Mouse (Mus musculus): ENCODE measurements around the gene Atp2b4. TPM values are rescaled to one million over a fixed set of nuclear protein-coding genes. Genes with fewer than 3 reads are reported as not detected.
"Not testable (repeated sequence)": the region's sequence is repeated elsewhere in the genome, so short reads cannot be mapped to it uniquely, and the experiment has no call there.

The Atp2b4 gene
- polyA plus RNA-seq, 1 experiment from 2014 or later = 5.8 TPM

GRCm38 (mm10) chr1:133712288-133713008 lies 88.4 kb downstream of the Atp2b4 start:
- Histone ChIP-seq H3K27ac (replicated peaks; ENCODE audit: low read depth, low read length) (peak overlapping the region; percentile 40), H3K9ac (ENCODE audit: low read length) (no peak overlapping the region), H3K4me3 (ENCODE audit: low read depth, low read length) (no peak overlapping the region), H3K4me1 (ENCODE audit: control insufficient read depth, insufficient read depth, low read length) (peaks cover 24% of the 10 kb centered on the region), H3K4me2 (ENCODE audit: low read depth, severe bottlenecking) (no peak overlapping the region), H3K27me3 (ENCODE audit: control insufficient read depth, insufficient read depth, low read length) (no peaks in the 10 kb centered on the region), H3K36me3 (ENCODE audit: control insufficient read depth, insufficient read depth, low read length) (no peaks in the 10 kb centered on the region; the same call in 1 of the 2 replicates), H3K9me3 (ENCODE audit: control insufficient read depth, low read length) (no peaks in the 10 kb centered on the region)
- no peak for ATAC-seq (ENCODE audit: insufficient number of reproducible peaks, low FRiP score, low TSS enrichment, low read depth)
- 46% methylated on average over 12 of the region's 12 CpGs for WGBS
- no peak for DNase-seq (ENCODE audit: low spot score)

- no peak for DNase-seq (ENCODE audit: low spot score)
- no peak overlapping the region for H3K9ac ChIP-seq (ENCODE audit: low read length)
- no peak overlapping the region for H3K4me3 ChIP-seq (ENCODE audit: low read depth, low read length)
- WGBS = 41% methylated on average over 6 of the region's 6 CpGs
- no peak overlapping the region for H3K27ac ChIP-seq (replicated peaks; ENCODE audit: low read depth, low read length)
- H3K4me1 ChIP-seq (ENCODE audit: control insufficient read depth, insufficient read depth, low read length) = peaks cover 24% of the 10 kb centered on the region
- no peaks in the 10 kb centered on the region for H3K9me3 ChIP-seq (ENCODE audit: control insufficient read depth, low read length)
- H3K4me2 ChIP-seq (ENCODE audit: low read depth, severe bottlenecking) = no peak overlapping the region
- no peaks in the 10 kb centered on the region for H3K27me3 ChIP-seq (ENCODE audit: control insufficient read depth, insufficient read depth, low read length)
- H3K36me3 ChIP-seq (ENCODE audit: control insufficient read depth, insufficient read depth, low read length) = no peaks in the 10 kb centered on the region; the same call in 1 of the 2 replicates
- ATAC-seq (ENCODE audit: insufficient number of reproducible peaks, low FRiP score, low TSS enrichment, low read depth) = no peak
Measured at GRCm38 (mm10) chr1:133711376-133711775, 89.5 kb downstream of the Atp2b4 start.

GRCm38 (mm10) chr1:133710895-133711294 lies 89.9 kb downstream of the Atp2b4 start:
- Histone ChIP-seq H3K4me1 (ENCODE audit: control insufficient read depth, insufficient read depth, low read length) (peaks cover 24% of the 10 kb centered on the region), H3K4me2 (ENCODE audit: low read depth, severe bottlenecking) (no peak overlapping the region), H3K9ac (ENCODE audit: low read length) (no peak overlapping the region), H3K27ac (replicated peaks; ENCODE audit: low read depth, low read length) (no peak overlapping the region), H3K36me3 (ENCODE audit: control insufficient read depth, insufficient read depth, low read length) (no peaks in the 10 kb centered on the region; the same call in 1 of the 2 replicates), H3K4me3 (ENCODE audit: low read depth, low read length) (no peak overlapping the region), H3K27me3 (ENCODE audit: control insufficient read depth, insufficient read depth, low read length) (no peaks in the 10 kb centered on the region), H3K9me3 (ENCODE audit: control insufficient read depth, low read length) (no peaks in the 10 kb centered on the region)
- ATAC-seq (ENCODE audit: insufficient number of reproducible peaks, low FRiP score, low TSS enrichment, low read depth) (no peak), DNase-seq (ENCODE audit: low spot score) (no peak)
- 38% methylated on average over 6 of the region's 6 CpGs for WGBS

- Histone ChIP-seq H3K27me3 (ENCODE audit: control insufficient read depth, insufficient read depth, low read length) (no peaks in the 10 kb centered on the region), H3K27ac (replicated peaks; ENCODE audit: low read depth, low read length) (0 out of 2 replicates have a peak overlapping the region, but pooled peaks have one; percentile 47), H3K36me3 (ENCODE audit: control insufficient read depth, insufficient read depth, low read length) (no peaks in the 10 kb centered on the region; the same call in 1 of the 2 replicates), H3K9me3 (ENCODE audit: control insufficient read depth, low read length) (no peaks in the 10 kb centered on the region), H3K4me1 (ENCODE audit: control insufficient read depth, insufficient read depth, low read length) (peaks cover 24% of the 10 kb centered on the region), H3K4me2 (ENCODE audit: low read depth, severe bottlenecking) (no peak overlapping the region), H3K9ac (ENCODE audit: low read length) (no peak overlapping the region), H3K4me3 (ENCODE audit: low read depth, low read length) (no peak overlapping the region)
- DNase-seq (ENCODE audit: low spot score) = peak; percentile 55
- WGBS = 51% methylated on average over 3 of the region's 3 CpGs
- 0 out of 2 replicates have a peak, but pooled peaks have one; percentile 58 for ATAC-seq (ENCODE audit: insufficient number of reproducible peaks, low FRiP score, low TSS enrichment, low read depth)
Measured at GRCm38 (mm10) chr1:133709292-133709691, 91.5 kb downstream of the Atp2b4 start.

- H3K4me1 ChIP-seq (ENCODE audit: control insufficient read depth, insufficient read depth, low read length); H3K4me3 ChIP-seq (ENCODE audit: low read depth, low read length); H3K36me3 ChIP-seq (ENCODE audit: control insufficient read depth, insufficient read depth, low read length); H3K27me3 ChIP-seq (ENCODE audit: control insufficient read depth, insufficient read depth, low read length); H3K9me3 ChIP-seq (ENCODE audit: control insufficient read depth, low read length); ATAC-seq (ENCODE audit: insufficient number of reproducible peaks, low FRiP score, low TSS enrichment, low read depth); H3K27ac ChIP-seq (replicated peaks; ENCODE audit: low read depth, low read length); DNase-seq (ENCODE audit: low spot score); H3K4me2 ChIP-seq (ENCODE audit: low read depth, severe bottlenecking); H3K9ac ChIP-seq (ENCODE audit: low read length): not testable (repeated sequence)
- WGBS = 25% methylated on average over 1 of the region's 2 CpGs
Measured at GRCm38 (mm10) chr1:133701824-133702223, 99.0 kb downstream of the Atp2b4 start.

GRCm38 (mm10) chr1:133697935-133698620 lies 102.8 kb downstream of the Atp2b4 start:
- H3K27ac ChIP-seq (replicated peaks; ENCODE audit: low read depth, low read length) = no peak overlapping the region

GRCm38 (mm10) chr1:133695901-133696300 lies 104.9 kb downstream of the Atp2b4 start:
- 60% methylated on average over 7 of the region's 7 CpGs for WGBS
- ATAC-seq (ENCODE audit: insufficient number of reproducible peaks, low FRiP score, low TSS enrichment, low read depth) = no peak
- no peaks in the 10 kb centered on the region for H3K36me3 ChIP-seq (ENCODE audit: control insufficient read depth, insufficient read depth, low read length)
- peak overlapping the region; percentile 42; the same call in 1 of the 2 replicates for H3K27ac ChIP-seq (replicated peaks; ENCODE audit: low read depth, low read length)
- no peak overlapping the region for H3K4me3 ChIP-seq (ENCODE audit: low read depth, low read length)
- H3K9me3 ChIP-seq (ENCODE audit: control insufficient read depth, low read length) = no peaks in the 10 kb centered on the region
- H3K4me2 ChIP-seq (ENCODE audit: low read depth, severe bottlenecking) = no peak overlapping the region
- no peak overlapping the region for H3K9ac ChIP-seq (ENCODE audit: low read length)
- no peaks in the 10 kb centered on the region for H3K27me3 ChIP-seq (ENCODE audit: control insufficient read depth, insufficient read depth, low read length)
- peaks cover 16% of the 10 kb centered on the region; the same call in 1 of the 2 replicates for H3K4me1 ChIP-seq (ENCODE audit: control insufficient read depth, insufficient read depth, low read length)
- peak; percentile 43 for DNase-seq (ENCODE audit: low spot score)

More at GRCm38 (mm10) chr1:133697935-133698620, 102.8 kb downstream of the Atp2b4 start:
- no peak overlapping the region for H3K4me3 ChIP-seq (ENCODE audit: low read depth, low read length)
- DNase-seq (ENCODE audit: low spot score) (no peak), ATAC-seq (ENCODE audit: insufficient number of reproducible peaks, low FRiP score, low TSS enrichment, low read depth) (no peak)
- H3K9me3 ChIP-seq (ENCODE audit: control insufficient read depth, low read length) = no peaks in the 10 kb centered on the region
- H3K4me1 ChIP-seq (ENCODE audit: control insufficient read depth, insufficient read depth, low read length) = peaks cover 16% of the 10 kb centered on the region; the same call in 1 of the 2 replicates
- no peak overlapping the region for H3K4me2 ChIP-seq (ENCODE audit: low read depth, severe bottlenecking)
- no peaks in the 10 kb centered on the region for H3K27me3 ChIP-seq (ENCODE audit: control insufficient read depth, insufficient read depth, low read length)
- no peaks in the 10 kb centered on the region for H3K36me3 ChIP-seq (ENCODE audit: control insufficient read depth, insufficient read depth, low read length)
- no peak overlapping the region for H3K9ac ChIP-seq (ENCODE audit: low read length)
- WGBS = 91% methylated on average over 12 of the region's 12 CpGs

GRCm38 (mm10) chr1:133694876-133695275 lies 106.0 kb downstream of the Atp2b4 start:
- Histone ChIP-seq H3K9ac (ENCODE audit: low read length) (no peak overlapping the region), H3K4me3 (ENCODE audit: low read depth, low read length) (no peak overlapping the region), H3K4me1 (ENCODE audit: control insufficient read depth, insufficient read depth, low read length) (peaks cover 20% of the 10 kb centered on the region; the same call in 1 of the 2 replicates), H3K9me3 (ENCODE audit: control insufficient read depth, low read length) (no peaks in the 10 kb centered on the region), H3K27me3 (ENCODE audit: control insufficient read depth, insufficient read depth, low read length) (no peaks in the 10 kb centered on the region), H3K4me2 (ENCODE audit: low read depth, severe bottlenecking) (no peak overlapping the region), H3K27ac (replicated peaks; ENCODE audit: low read depth, low read length) (no peak overlapping the region), H3K36me3 (ENCODE audit: control insufficient read depth, insufficient read depth, low read length) (no peaks in the 10 kb centered on the region)
- no peak for DNase-seq (ENCODE audit: low spot score)
- ATAC-seq (ENCODE audit: insufficient number of reproducible peaks, low FRiP score, low TSS enrichment, low read depth) = no peak
- WGBS = 82% methylated on average over 1 of the region's 1 CpGs

Measured in limb, embryonic 11.5 days (tissue).